Mouse (Mus musculus): ENCODE results near the gene Kazald1. TPM values are rescaled to one million over a fixed set of nuclear protein-coding genes. Genes with fewer than 3 reads are reported as not detected.
"Not testable (repeated sequence)": the region's sequence is repeated elsewhere in the genome, so short reads cannot be mapped to it uniquely, and the experiment has no call there.

Gene Kazald1
- polyA plus RNA-seq, 1 experiment from 2014 or later: 2.9 TPM

DNA sequence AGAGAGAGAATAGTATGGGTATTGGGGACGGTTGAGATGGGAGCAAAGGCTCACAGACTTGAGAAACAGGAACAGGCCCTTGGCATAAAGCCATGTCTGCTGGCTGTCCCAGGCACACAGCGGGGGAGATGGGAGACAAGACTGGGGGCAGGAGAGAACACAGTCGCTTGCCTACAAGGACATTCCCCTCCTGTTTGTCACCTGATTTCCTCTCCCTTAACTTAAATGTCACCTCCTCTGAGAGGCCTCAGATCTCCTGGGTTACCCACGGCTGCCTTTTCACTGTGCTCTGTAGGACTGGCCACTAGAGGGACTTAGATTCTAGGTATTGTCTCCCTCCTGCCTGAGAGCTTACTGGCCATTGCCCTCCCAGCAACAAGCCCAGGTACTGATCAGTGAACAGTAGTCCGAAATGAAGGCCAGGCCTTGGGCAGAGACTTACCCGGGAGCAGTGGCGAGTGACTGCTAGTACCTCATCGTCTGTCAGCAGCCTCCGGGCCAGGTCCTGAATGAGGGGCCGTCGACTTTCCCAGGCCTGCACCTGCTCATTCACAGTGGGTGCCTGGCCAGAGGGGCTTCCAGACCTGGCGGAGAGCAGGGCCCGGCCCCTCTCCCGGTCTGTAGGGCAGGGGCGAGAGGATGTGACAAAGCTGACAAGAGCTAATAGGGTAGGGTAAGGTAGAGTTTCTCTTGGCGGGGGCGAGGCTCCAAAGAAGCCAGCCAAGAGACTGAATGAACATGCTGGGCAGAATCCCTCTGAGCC, 42.3 kb upstream of the Kazald1 start:
- Histone ChIP-seq H3K27ac (ENCODE audit: poor library complexity, severe bottlenecking) (no peak overlapping the region), H3K9ac (peak overlapping the region; percentile 17; the same call in 1 of the 2 replicates), H3K36me3 (peaks cover 10% of the 10 kb centered on the region), H3K4me1 (replicated peaks) (peaks cover 41% of the 10 kb centered on the region), H3K4me2 (no peak overlapping the region), H3K27me3 (replicated peaks) (peaks cover 28% of the 10 kb centered on the region), H3K9me3 (replicated peaks) (no peaks in the 10 kb centered on the region), H3K4me3 (no peak overlapping the region)
- ATAC-seq (ENCODE audit: insufficient number of reproducible peaks, low FRiP score): no peak
- WGBS: 47% methylated on average over 17 of the region's 17 CpGs

- 27% methylated on average over 16 of the region's 16 CpGs for WGBS
- ATAC-seq (ENCODE audit: insufficient number of reproducible peaks, low FRiP score): no peak
- Histone ChIP-seq H3K9me3 (replicated peaks) (no peaks in the 10 kb centered on the region), H3K27ac (ENCODE audit: poor library complexity, severe bottlenecking) (no peak overlapping the region), H3K4me3 (no peak overlapping the region), H3K4me1 (replicated peaks) (peaks cover 12% of the 10 kb centered on the region), H3K27me3 (replicated peaks) (peaks cover 67% of the 10 kb centered on the region), H3K36me3 (no peaks in the 10 kb centered on the region), H3K4me2 (no peak overlapping the region), H3K9ac (no peak overlapping the region)
Measured at GRCm38 (mm10) chr19:45036867-45037266, 38.2 kb upstream of the Kazald1 start.

GRCm38 (mm10) chr19:45038198-45038597, 36.8 kb upstream of the Kazald1 start:
- H3K4me3 ChIP-seq; ATAC-seq (ENCODE audit: insufficient number of reproducible peaks, low FRiP score); H3K4me2 ChIP-seq; H3K9me3 ChIP-seq (replicated peaks); H3K36me3 ChIP-seq; H3K4me1 ChIP-seq (replicated peaks); H3K9ac ChIP-seq; H3K27ac ChIP-seq (ENCODE audit: poor library complexity, severe bottlenecking): not testable (repeated sequence)
- H3K27me3 ChIP-seq (replicated peaks): peaks cover 79% of the 10 kb centered on the region
- 84% methylated on average over 7 of the region's 7 CpGs for WGBS

DNA sequence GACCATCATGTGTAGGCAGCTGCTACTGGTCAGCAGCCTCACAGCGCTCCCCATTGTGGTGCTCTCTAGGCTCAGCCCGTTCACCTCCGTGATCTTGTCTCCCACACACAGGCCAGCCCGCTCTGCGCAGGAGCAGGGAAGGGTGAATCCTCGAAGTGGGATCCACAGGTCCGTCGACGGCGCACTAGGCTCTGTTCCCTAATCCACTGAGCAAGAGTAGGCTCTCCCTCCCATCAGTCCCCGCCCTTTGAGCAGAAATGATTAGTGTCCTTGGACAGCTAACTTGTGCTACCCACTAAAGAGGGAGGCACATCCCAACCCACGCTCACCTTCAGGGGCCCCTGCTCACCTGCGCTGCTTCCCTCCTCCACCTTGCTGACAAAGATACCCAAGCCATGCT, 34.8 kb upstream of the Kazald1 start:
- 40% methylated on average over 13 of the region's 13 CpGs for WGBS

DNA sequence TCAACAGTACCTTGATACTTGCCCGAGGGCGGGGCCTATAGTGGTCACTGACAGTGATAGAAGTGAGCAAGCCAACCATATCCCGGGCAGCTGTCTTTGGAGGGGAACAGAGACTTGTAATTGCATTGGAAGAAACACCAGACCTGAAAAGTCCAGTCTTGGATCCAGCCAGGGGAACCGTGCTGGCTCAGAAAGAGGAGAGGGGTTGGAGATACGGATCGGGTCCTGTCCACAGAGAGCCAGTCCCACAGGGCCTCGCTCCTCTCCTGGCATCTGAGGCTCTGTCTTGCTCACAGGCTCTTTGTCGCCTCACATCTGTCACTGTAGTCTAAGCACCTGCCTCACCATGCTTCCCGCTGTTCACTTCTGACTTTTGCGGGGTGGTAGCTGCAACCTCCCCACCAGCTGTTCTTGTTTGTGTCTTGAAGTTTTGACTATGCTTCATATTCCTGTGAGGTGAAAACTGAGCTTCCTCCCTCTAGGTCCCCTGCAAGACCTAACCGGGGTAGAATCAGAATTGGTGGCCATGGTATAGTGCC, 30.6 kb upstream of the Kazald1 start:
- no peak for ATAC-seq (ENCODE audit: insufficient number of reproducible peaks, low FRiP score)
- H3K36me3 ChIP-seq: 0 out of 2 replicates have a peak, but pooled peaks cover under 1% of the 10 kb centered on the region
- H3K4me3 ChIP-seq: no peak overlapping the region
- 53% methylated on average over 11 of the region's 11 CpGs for WGBS
- peaks cover 69% of the 10 kb centered on the region for H3K27me3 ChIP-seq (replicated peaks)
- H3K9ac ChIP-seq: no peak overlapping the region
- H3K27ac ChIP-seq (ENCODE audit: poor library complexity, severe bottlenecking): no peak overlapping the region
- H3K4me1 ChIP-seq (replicated peaks): peaks cover 27% of the 10 kb centered on the region
- no peaks in the 10 kb centered on the region for H3K9me3 ChIP-seq (replicated peaks)
- no peak overlapping the region for H3K4me2 ChIP-seq

More for the DNA sequence above, 34.8 kb upstream of the Kazald1 start:
- no peaks in the 10 kb centered on the region for H3K4me1 ChIP-seq (replicated peaks)
- ATAC-seq (ENCODE audit: insufficient number of reproducible peaks, low FRiP score): no peak
- no peak overlapping the region for H3K9ac ChIP-seq
- H3K4me2 ChIP-seq: no peak overlapping the region
- no peak overlapping the region for H3K4me3 ChIP-seq
- no peaks in the 10 kb centered on the region for H3K9me3 ChIP-seq (replicated peaks)
- H3K36me3 ChIP-seq: no peaks in the 10 kb centered on the region
- H3K27ac ChIP-seq (ENCODE audit: poor library complexity, severe bottlenecking): no peak overlapping the region
- peaks cover 95% of the 10 kb centered on the region for H3K27me3 ChIP-seq (replicated peaks)

GRCm38 (mm10) chr19:45045236-45045635, 29.8 kb upstream of the Kazald1 start:
- Histone ChIP-seq H3K4me2 (no peak overlapping the region), H3K36me3 (peaks cover 6% of the 10 kb centered on the region; the same call in 1 of the 2 replicates), H3K9me3 (replicated peaks) (no peaks in the 10 kb centered on the region), H3K27ac (ENCODE audit: poor library complexity, severe bottlenecking) (no peak overlapping the region), H3K4me3 (no peak overlapping the region), H3K4me1 (replicated peaks) (peaks cover 28% of the 10 kb centered on the region), H3K27me3 (replicated peaks) (peaks cover 61% of the 10 kb centered on the region), H3K9ac (no peak overlapping the region)
- no peak for ATAC-seq (ENCODE audit: insufficient number of reproducible peaks, low FRiP score)
- WGBS: 35% methylated on average over 15 of the region's 15 CpGs

GRCm38 (mm10) chr19:45045651-45046050, 29.4 kb upstream of the Kazald1 start, which contains the start of gene Pdzd7:
Gene Pdzd7 (minus strand): TSS chr19:45045717.
- H3K27ac ChIP-seq (ENCODE audit: poor library complexity, severe bottlenecking): no peak within 1 kb of the TSS
- peaks cover 28% of the 10 kb centered on the region for H3K4me1 ChIP-seq (replicated peaks)
- H3K36me3 ChIP-seq: peaks cover 10% of the 10 kb centered on the region
- 72% methylated on average over 5 of the region's 5 CpGs for WGBS
- H3K9ac ChIP-seq: peak within 1 kb of the TSS; percentile 79; the same call in 1 of the 2 replicates
- H3K9me3 ChIP-seq (replicated peaks): no peaks in the 10 kb centered on the region
- peak within 1 kb of the TSS; percentile 63 for H3K4me3 ChIP-seq
- H3K4me2 ChIP-seq: peak within 1 kb of the TSS; percentile 83
- H3K27me3 ChIP-seq (replicated peaks): peaks cover 57% of the 10 kb centered on the region
- ATAC-seq (ENCODE audit: insufficient number of reproducible peaks, low FRiP score): no peak

GRCm38 (mm10) chr19:45046523-45047321, 28.3 kb upstream of the Kazald1 start:
- peak overlapping the region; percentile 79 for H3K9ac ChIP-seq
- 0 out of 2 replicates have a peak overlapping the region, but pooled peaks have one; percentile 93 for H3K27ac ChIP-seq (ENCODE audit: poor library complexity, severe bottlenecking)

GRCm38 (mm10) chr19:45047417-45047934, 27.6 kb upstream of the Kazald1 start, which contains the start of gene Sfxn3:
Gene Sfxn3 (plus strand): TSS chr19:45047503.
- H3K27ac ChIP-seq (ENCODE audit: poor library complexity, severe bottlenecking): peak within 1 kb of the TSS; percentile 93
- peak within 1 kb of the TSS; percentile 83 for H3K4me2 ChIP-seq
- H3K9ac ChIP-seq: peak within 1 kb of the TSS; percentile 79
- peaks cover 39% of the 10 kb centered on the region for H3K27me3 ChIP-seq (replicated peaks)
- H3K4me3 ChIP-seq: peak within 1 kb of the TSS; percentile 63
- no peaks in the 10 kb centered on the region for H3K9me3 ChIP-seq (replicated peaks)
- H3K4me1 ChIP-seq (replicated peaks): peaks cover 28% of the 10 kb centered on the region
- under 1% methylated on average over 26 of the region's 26 CpGs for WGBS
- H3K36me3 ChIP-seq: peaks cover 28% of the 10 kb centered on the region
- peak; percentile 89 for ATAC-seq (ENCODE audit: insufficient number of reproducible peaks, low FRiP score)

More at GRCm38 (mm10) chr19:45046523-45047321, 28.3 kb upstream of the Kazald1 start:
- H3K4me1 ChIP-seq (replicated peaks): peaks cover 28% of the 10 kb centered on the region
- peaks cover 47% of the 10 kb centered on the region for H3K27me3 ChIP-seq (replicated peaks)
- peak; percentile 67 for ATAC-seq (ENCODE audit: insufficient number of reproducible peaks, low FRiP score)
- H3K36me3 ChIP-seq: peaks cover 20% of the 10 kb centered on the region
- no peaks in the 10 kb centered on the region for H3K9me3 ChIP-seq (replicated peaks)
- 2% methylated on average over 34 of the region's 34 CpGs for WGBS
- peak overlapping the region; percentile 83 for H3K4me2 ChIP-seq
- peak overlapping the region; percentile 63 for H3K4me3 ChIP-seq

DNA sequence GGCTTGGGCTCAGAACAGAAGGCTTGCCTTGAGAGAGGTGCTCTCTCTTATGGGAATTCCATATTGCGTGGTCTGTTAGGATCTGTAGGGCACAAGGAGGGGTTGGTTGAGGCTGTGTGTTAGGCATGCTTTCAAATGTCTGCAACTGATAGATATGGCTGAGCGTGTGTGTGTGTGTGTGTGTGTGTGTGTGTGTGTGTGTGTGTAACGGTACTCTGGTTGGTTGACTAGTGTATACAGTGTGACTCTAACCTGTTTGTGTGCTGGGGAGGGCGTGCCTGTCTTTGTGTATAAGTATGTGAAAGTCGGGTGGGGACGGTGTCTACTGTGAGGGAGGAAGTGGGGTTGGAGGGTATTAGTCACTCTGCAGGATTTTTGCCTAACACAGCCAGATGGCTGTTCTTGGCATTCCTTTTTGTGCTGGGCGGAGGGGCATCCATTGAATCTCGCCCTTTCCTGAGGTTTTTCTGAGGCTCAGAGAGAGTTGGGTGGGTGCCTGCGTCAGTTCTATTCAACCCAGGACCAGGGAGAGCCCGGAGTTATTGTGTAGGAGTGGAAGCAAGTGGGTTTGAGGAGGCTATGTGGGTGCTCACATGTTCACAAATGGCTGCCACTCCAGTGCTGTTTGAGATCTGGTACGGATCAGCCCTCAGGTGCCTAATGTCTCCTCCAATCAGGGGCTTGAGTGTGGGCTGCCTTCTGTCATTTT, 27.0 kb upstream of the Kazald1 start:
- peaks cover 34% of the 10 kb centered on the region for H3K36me3 ChIP-seq
- WGBS: 28% methylated on average over 11 of the region's 11 CpGs
- H3K4me2 ChIP-seq: peak overlapping the region; percentile 83
- peak; percentile 76 for ATAC-seq (ENCODE audit: insufficient number of reproducible peaks, low FRiP score)
- H3K9me3 ChIP-seq (replicated peaks): no peaks in the 10 kb centered on the region
- peak overlapping the region; percentile 63 for H3K4me3 ChIP-seq
- H3K27me3 ChIP-seq (replicated peaks): peaks cover 34% of the 10 kb centered on the region
- peak overlapping the region; percentile 93 for H3K27ac ChIP-seq (ENCODE audit: poor library complexity, severe bottlenecking)
- peaks cover 28% of the 10 kb centered on the region for H3K4me1 ChIP-seq (replicated peaks)
- H3K9ac ChIP-seq: peak overlapping the region; percentile 79
